Mouse (Mus musculus) adipocyte (in vitro differentiated cells): ENCODE results near the gene 2210016L21Rik.

Experiments used
- DNase-seq: peaks from one replicate; pipeline ENCODE4 v3.0.0-alpha.2; 2016; ENCODE audit warnings: low spot score

The 2210016L21Rik gene

DNA sequence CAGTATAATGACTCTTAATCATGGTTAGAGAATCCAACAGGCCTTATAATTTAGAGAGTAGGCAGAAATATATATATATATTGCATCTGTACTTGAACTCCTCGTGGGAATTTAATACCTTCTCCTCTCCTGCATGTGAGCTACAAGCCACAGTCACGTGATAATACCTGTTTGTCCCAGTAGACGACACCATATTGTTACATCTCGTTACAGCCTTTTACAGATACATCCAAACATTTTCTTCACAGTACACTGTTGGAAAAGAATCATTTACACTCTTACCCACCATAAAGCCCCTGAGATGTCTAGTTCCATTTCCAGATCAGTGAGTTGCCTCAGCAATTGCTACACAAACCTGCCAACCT lies 790 bp downstream of the 2210016L21Rik start:
- DNase-seq: no peak

DNA sequence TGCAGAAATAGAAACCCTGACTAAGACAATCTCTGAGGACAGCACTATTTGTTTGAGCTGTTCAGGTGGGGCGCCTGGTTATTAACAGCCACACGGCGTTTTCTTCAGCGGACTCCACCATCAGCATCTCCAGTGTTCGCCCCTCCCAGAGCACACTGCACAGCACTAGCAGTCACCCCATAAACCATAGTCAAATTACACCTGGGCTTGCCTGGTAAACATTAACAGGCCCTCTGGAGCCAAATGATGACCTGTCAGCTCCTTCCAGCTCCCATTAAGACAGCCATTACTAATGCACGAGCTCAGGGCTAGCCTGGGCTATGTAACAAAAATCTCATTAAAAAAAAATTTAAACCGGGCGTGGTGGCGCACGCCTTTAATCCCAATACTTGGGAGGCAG lies 3.1 kb downstream of the 2210016L21Rik start:
- no peak for DNase-seq

DNA sequence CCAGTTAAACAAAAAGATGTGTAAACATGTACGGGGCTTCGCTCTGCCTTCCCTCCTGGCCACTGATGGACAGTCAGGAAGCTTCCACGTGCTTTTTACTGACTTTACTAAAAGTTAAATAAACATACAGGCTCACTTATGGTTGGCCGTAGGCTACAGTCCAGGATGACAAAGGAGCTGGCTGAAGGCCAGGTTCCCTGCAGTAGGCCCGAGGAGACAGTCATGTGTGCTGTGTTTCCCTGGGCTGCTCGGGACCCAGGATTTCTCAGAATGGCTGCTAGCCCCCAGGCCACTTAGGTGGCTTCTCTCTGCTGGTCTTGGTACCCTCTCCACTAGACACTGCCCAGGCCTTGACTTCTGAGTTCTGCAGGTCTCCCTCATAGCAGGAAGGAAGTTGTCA lies 6.9 kb downstream of the 2210016L21Rik start:
- DNase-seq: peak; percentile 90

GRCm38 (mm10) chr5:114949316-114949715 lies 7.4 kb downstream of the 2210016L21Rik start:
- DNase-seq: no peak

DNA sequence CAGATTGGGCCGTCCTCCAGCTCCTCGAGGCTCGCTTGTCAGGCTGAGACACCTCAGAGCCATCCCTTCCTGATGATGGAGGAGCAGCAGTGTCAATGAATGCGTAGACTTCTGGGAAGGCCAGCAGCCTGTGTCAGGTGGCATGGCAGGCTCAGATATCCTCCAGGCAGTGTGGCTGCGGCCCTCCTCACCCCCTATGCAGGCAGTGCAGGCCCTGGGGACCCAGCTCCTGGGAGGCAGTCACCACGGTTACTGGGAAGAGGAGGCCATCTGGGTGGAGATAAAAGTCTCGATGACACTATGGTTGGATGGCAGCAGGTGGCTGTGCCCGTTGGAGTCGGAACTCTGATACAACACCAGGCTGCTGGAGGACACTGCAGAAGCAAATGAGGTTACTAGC lies 7.9 kb downstream of the 2210016L21Rik start:
- no peak for DNase-seq

- no peak for DNase-seq
Measured at GRCm38 (mm10) chr5:114950669-114951068, 8.7 kb downstream of the 2210016L21Rik start.

GRCm38 (mm10) chr5:114951279-114951880 lies 9.4 kb downstream of the 2210016L21Rik start:
- no peak for DNase-seq

GRCm38 (mm10) chr5:114953326-114953725 lies 11.4 kb downstream of the 2210016L21Rik start:
- DNase-seq: no peak

DNA sequence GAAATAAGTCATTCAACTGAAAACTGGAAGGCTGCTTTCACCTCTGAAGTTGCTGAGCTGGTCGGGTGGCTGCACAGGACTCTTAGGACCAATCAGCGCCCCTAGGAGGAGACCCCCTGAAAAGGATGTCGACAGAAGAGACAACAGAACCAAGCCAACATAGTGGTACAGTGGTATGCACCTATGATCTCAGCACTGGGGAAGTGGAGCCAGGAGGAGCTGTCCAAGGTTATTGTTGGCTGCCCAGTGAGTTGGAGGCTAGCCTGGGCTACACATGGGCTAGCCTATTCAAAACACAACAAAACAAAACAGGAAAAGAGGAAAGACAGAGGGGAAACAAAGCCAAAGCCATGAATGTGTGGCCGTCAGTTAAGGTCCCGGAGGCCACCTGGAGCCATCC lies 16.1 kb downstream of the 2210016L21Rik start:
- no peak for DNase-seq

GRCm38 (mm10) chr5:114961590-114962360 lies 19.8 kb downstream of the 2210016L21Rik start:
- no peak for DNase-seq

DNA sequence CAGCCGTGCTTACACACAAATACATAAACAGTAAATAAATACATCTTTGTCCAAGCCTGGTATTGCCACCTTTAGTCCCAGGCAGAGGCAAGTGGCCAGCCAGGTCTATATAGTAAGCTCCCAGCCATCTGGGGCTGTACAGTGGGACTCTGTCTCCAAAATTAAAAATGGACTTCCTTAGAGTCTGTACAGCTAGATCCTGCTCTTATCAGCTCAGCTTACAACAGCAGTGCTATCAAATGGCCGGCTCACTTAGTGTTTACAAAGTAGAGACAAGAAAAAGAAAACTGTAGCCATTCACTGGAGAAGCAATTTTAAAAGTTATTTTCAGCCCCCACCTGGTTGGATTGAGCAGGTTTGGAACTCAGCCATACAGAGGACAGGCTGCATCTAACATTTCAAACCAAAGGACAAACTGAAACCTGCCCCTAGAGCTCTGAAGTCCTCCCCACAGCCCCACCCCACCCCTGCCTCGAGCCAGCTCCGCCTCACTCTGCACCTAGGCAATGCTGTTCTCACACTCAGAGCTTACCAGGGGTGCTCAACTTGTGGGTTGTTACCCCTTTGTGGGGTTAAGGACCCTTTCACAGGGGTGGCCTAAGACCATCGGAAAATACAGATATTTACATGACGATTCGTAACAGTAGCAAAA lies 22.5 kb downstream of the 2210016L21Rik start:
- DNase-seq: no peak

- no peak for DNase-seq
Measured at GRCm38 (mm10) chr5:114964967-114965898, 23.3 kb downstream of the 2210016L21Rik start.

DNA sequence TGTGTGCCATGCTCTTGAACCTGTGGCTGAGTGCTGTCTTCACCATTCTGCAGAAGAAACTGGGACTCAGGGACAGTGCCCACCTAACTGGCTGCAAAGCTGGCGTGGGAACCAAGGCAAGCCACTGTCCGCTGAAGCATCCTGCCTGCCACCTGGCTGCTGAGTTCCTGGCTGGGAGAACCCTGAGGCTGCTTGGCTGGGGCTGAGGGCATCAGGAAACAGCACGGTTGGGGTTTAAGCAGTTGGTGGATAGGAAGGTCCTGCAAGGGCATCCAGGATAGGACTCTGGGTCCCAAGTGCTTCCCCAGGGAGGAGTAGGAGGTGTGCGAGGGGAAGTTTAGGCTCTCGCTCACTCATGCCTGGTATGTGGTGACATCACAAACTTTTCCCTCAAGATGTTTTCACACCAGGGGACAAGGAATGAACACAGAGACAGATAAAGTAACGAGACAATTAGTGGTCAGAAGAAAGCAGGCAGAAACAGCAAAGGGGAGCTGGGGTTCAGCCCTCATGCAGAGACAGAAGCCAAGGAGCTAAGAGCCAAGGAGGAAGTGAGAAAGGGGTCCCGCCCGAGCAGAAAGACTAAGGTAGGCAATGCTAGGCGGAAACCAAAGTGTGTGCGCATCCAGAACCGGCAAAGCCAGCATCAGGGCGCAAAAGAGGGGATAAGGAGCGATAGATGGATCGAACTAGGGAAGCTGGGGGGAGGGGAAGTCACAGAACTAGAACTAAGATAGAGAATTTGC lies 25.7 kb downstream of the 2210016L21Rik start:
- no peak for DNase-seq

DNA sequence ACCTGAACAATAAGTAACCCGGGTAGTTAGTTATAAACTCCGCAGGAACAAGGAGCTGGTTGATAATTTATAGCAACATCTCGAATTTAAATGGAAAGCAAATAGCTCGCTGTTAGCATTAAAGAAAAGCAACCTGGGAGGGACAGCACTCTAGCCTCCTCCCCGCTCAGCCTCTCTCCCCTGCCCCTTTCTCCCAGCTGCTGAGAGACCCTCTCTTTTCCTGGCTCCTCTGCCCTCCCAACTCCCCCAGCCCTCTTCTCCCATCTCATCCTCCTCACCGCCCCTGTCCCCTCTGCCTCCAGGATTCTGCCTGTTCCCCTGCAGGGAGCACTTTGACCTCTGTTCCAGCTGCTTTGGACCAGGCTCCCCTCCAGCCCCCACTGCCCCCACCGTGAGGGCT lies 26.7 kb downstream of the 2210016L21Rik start:
- no peak for DNase-seq

GRCm38 (mm10) chr5:114969064-114969463 lies 27.1 kb downstream of the 2210016L21Rik start:
- no peak for DNase-seq

- no peak for DNase-seq
Measured at GRCm38 (mm10) chr5:114969609-114970215, 27.8 kb downstream of the 2210016L21Rik start.

- DNase-seq: no peak
Measured at GRCm38 (mm10) chr5:114970824-114971227, 28.9 kb downstream of the 2210016L21Rik start, which contains the start of gene Hnf1a. Gene Hnf1a (minus strand): TSS chr5:114971094.

DNA sequence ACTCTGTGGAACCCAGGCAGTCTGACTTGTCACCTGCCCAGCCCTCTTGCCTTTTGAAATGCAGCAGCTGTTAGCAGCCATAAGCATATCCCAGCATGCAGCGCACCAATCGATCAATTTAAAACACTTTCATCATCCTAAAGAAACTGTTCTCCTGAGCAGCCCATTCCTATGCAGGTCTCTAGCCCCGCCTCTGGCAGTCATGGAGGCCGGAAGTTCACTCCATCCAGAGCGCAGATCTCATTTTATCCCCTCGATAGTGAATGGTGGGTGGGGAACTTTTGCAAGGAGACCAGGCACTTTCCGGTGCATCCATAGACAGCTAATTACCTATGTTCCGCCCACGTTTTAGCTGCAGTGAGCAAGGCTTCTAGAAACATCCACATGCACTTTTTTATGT lies 30.2 kb downstream of the 2210016L21Rik start:
- no peak for DNase-seq

DNA sequence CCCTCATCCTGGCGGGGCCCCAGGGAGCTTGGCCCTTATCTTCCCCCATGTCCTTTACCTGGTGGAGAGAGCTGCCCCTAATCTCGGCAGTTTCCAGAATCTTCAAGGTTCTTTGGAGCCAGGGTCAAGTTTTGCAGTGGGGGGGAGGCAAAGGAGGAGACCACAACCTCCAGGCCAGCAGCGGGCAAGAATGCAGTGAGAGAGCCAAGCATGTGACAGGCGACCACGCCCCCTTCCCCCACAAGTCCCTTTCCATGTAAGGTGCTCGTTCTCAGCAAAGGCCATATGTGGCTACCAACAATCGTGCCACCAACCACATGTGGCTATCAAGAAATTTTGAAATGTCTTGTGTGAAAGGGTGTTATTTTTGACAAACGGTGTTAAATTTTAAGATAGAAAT lies 31.2 kb downstream of the 2210016L21Rik start:
- DNase-seq: no peak

GRCm38 (mm10) chr5:114976935-114977334 lies 35.0 kb downstream of the 2210016L21Rik start:
- DNase-seq: no peak

DNA sequence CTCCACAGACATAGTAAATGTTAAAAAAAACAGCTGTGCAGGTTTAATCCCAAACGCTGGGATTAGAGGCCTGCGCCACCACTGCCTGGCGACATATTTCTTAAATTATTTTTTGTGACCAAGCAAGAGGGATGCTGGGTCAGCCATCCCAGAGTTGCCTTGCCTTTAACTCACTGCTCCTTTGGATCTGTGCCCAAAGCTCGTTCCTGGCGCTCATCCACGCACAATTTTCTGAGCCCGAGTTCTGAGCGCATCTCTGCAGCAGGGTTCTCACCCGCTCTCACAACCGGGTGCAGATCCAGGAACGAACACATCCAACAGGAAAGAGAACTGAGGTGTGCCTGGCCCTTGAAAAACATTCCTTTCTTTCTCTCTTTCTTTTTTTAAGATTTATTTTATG lies 36.5 kb downstream of the 2210016L21Rik start:
- peak; percentile 50 for DNase-seq
